Mouse (Mus musculus) CD4-positive, CD25-positive, alpha-beta regulatory T cell, adult 4 months (primary cell): ENCODE data around the gene Pkig. TPM values are rescaled to one million over a fixed set of nuclear protein-coding genes. Genes with fewer than 3 reads are reported as not detected.

Experiments
- ATAC-seq: one replicate; pipeline ENCODE4 v1.8.0; 2017
- polyA plus RNA-seq, 2 experiments: library from polyadenylated mRNA; unstranded; fragments of 100-300 nt; shearing (Covaris generic); gene quantifications; one replicate each; pipeline ENCODE4 v1.2.1; 2017

The Pkig gene
- polyA plus RNA-seq, 2 experiments from 2014 or later: 1.5 to 9.0 TPM

- ATAC-seq: no peak
These were observed 108.1 kb downstream of the Pkig start for GRCm38 (mm10) chr2:163766261-163766660.

- ATAC-seq: no peak
These were observed 108.7 kb downstream of the Pkig start for GRCm38 (mm10) chr2:163766890-163767289.

- ATAC-seq: no peak
These were observed 112.5 kb downstream of the Pkig start for GRCm38 (mm10) chr2:163770731-163771130.

Other genes starting within 250 kb of the Pkig start
- 100 to 1,000 TPM; 134 to 146 TPM for gene Oser1, start 233.7 kb upstream of the Pkig start, polyA plus RNA-seq
- gene Gdap1l1, start 219.9 kb upstream of the Pkig start, polyA plus RNA-seq: not detected
- 1 to 10 TPM; 1.8 to 1.9 TPM for gene Fitm2, start 185.8 kb upstream of the Pkig start, polyA plus RNA-seq
- gene R3hdml, start 166.1 kb upstream of the Pkig start, polyA plus RNA-seq: not detected
- gene Hnf4a, start 151.6 kb upstream of the Pkig start, polyA plus RNA-seq: not detected
- 10 to 100 TPM; 43.3 to 74.1 TPM for gene Ttpal, start 56.1 kb upstream of the Pkig start, polyA plus RNA-seq
- gene Serinc3, start 13.3 kb upstream of the Pkig start, polyA plus RNA-seq: 100 to 1,000 TPM; 131 to 203 TPM
- gene Ada, start 91.9 kb downstream of the Pkig start, polyA plus RNA-seq: 10 to 100 TPM in 1 of 2 experiments, 1 to 10 TPM in 1; 9.2 to 13.8 TPM
- not detected for gene Ccn5, start 162.5 kb downstream of the Pkig start, polyA plus RNA-seq
- gene Kcnk15, start 195.3 kb downstream of the Pkig start, polyA plus RNA-seq: not detected